Mouse (Mus musculus) kidney, adult 2 months (tissue): ENCODE results near the gene Clasp2.

Experiments
- CTCF ChIP-seq: fragments of 200-500 bp; conservative IDR thresholded peaks from 2 replicates; pipeline ENCODE4 v1.5.1; 2011; ENCODE audit warnings: low read depth, mild to moderate bottlenecking, control low read depth, low read length, moderate library complexity, mixed read lengths; ENCODE audit not compliant: insufficient read depth, insufficient read length
- POLR2A ChIP-seq: fragments of 200-500 bp; IDR thresholded peaks from one replicate; pipeline ENCODE4 v1.6.1; 2011; ENCODE audit warnings: low read depth, low read length, control low read depth

GRCm38 (mm10) chr9:113783674-113784073 lies 42.4 kb downstream of the Clasp2 start:
- no peak for TF ChIP-seq CTCF
- no peak for TF ChIP-seq POLR2A
